Mouse (Mus musculus) intestine, embryonic 14.5 days (tissue): Measurements from ENCODE around the gene Sf3a3. TPM values are rescaled to one million over a fixed set of nuclear protein-coding genes. Genes with fewer than 3 reads are reported as not detected.

Source experiments
- ATAC-seq: fragments of 200-750 bp; cut with Nextera tagmentation; replicated peaks from 2 replicates; pipeline ENCODE4 v1.8.0; 2017; ENCODE audit warnings: low read depth, moderate number of reproducible peaks, moderate TSS enrichment, moderate library complexity; ENCODE audit not compliant: low FRiP score, low TSS enrichment
- DNase-seq: peaks from one replicate; pipeline ENCODE4 v3.0.0-alpha.2; 2018; ENCODE audit warnings: low spot score
- H3K27ac ChIP-seq: fragments of 300-500 bp; sonication (generic); 2 replicates; pipeline ENCODE4 v1.5.1; 2014; ENCODE audit warnings: low read depth, mild to moderate bottlenecking, control low read depth
- H3K27me3 ChIP-seq: fragments of 300-500 bp; sonication (generic); replicated peaks from 2 replicates; pipeline ENCODE4 v1.6.1; 2014; ENCODE audit warnings: low read length, control low read depth; ENCODE audit not compliant: control insufficient read depth, insufficient read depth
- H3K36me3 ChIP-seq: fragments of 300-500 bp; sonication (generic); 2 replicates; pipeline ENCODE4 v1.6.1; 2014; ENCODE audit warnings: low read length, control low read depth; ENCODE audit not compliant: control insufficient read depth, insufficient read depth
- H3K4me1 ChIP-seq: fragments of 300-500 bp; sonication (generic); replicated peaks from 2 replicates; pipeline ENCODE4 v1.6.1; 2014; ENCODE audit warnings: low read length, control low read depth, mixed read lengths; ENCODE audit not compliant: control insufficient read depth, insufficient read depth
- H3K4me2 ChIP-seq: fragments of 300-500 bp; sonication (generic); 2 replicates; pipeline ENCODE4 v1.6.1; 2014; ENCODE audit warnings: low read length
- H3K4me3 ChIP-seq: fragments of 300-500 bp; sonication (generic); 2 replicates; pipeline ENCODE4 v1.5.1; 2014; ENCODE audit warnings: low read depth, low read length, control low read depth, mixed read lengths
- H3K9ac ChIP-seq: fragments of 300-500 bp; sonication (generic); 2 replicates; pipeline ENCODE4 v1.6.1; 2014; ENCODE audit warnings: mild to moderate bottlenecking, low read length
- H3K9me3 ChIP-seq: fragments of 300-500 bp; sonication (generic); 2 replicates; pipeline ENCODE4 v1.6.1; 2016; ENCODE audit warnings: low read length, control low read depth; ENCODE audit not compliant: control insufficient read depth
- WGBS: fragments of 180-500 bp; shearing (Covaris S2); extraction: QIAGEN DNeasy Blood & Tissue Kit; methylation state at CpG from one replicate; pipeline ENCODE4 v1.1.7; 2014; 5-methylcytosine and 5-hydroxymethylcytosine counted together
- polyA plus RNA-seq: library from polyadenylated mRNA; unstranded; fragments of >200 nt; fragmentation: Nextera tagmentation; extraction: Ambion mirVana; gene quantifications from 2 replicates; pipeline ENCODE4 v1.2.1, GENCODE M21; 2014

Gene Sf3a3
- polyA plus RNA-seq, 1 experiment from 2014 or later: 142 TPM

DNA sequence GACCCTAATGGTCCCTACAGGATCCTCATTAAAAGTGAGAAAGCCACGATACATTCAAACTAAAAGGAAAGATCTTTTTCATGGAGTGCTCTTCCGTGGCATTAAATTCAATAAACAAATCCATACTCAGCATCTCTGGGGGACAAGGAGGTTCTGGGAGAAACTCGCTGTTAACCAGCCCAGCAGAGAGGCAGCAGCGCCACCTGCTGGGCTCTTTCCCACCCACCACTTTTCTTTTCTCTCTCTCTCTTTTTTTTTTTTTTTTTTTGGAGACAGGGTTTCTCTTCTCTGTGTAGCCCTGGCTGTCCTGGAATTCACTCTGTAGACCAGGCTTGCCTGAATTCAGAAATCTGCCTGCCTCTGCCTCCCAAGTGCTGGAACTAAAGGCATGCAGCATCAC, 39.5 kb upstream of the Sf3a3 start:
- Histone ChIP-seq H3K4me3 (no peak overlapping the region), H3K36me3 (peaks cover 37% of the 10 kb centered on the region), H3K27ac (no peak overlapping the region), H3K27me3 (peaks cover 29% of the 10 kb centered on the region), H3K9me3 (no peaks in the 10 kb centered on the region), H3K4me1 (peaks cover 13% of the 10 kb centered on the region; the same call in 1 of the 2 replicates), H3K9ac (no peak overlapping the region), H3K4me2 (no peak overlapping the region)
- WGBS: 0% methylated on average over 4 of the region's 4 CpGs
- DNase-seq: peak; percentile 84
- ATAC-seq: no peak

DNA sequence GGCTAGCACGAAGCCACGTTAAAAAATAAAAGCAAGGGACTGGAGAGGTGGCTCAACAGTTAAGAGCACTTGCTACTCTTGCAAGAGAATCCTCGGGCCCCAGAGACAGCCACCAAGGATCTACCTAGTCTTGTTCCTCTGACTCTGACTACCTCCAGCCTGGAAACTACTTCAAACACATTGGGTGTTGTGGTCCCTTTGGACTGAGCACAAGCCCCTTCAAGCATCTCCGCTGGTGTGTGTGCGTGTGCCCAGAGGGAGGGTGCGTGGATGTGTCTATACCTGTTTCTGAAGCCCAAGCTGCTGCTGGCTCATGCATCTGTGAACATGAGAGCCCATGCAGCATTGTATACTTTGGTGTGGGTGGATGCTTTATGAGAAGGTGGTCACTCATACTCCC, 38.6 kb upstream of the Sf3a3 start:
- H3K27ac ChIP-seq: no peak overlapping the region
- H3K27me3 ChIP-seq: peaks cover 29% of the 10 kb centered on the region
- WGBS: 84% methylated on average over 6 of the region's 6 CpGs
- H3K36me3 ChIP-seq: peaks cover 46% of the 10 kb centered on the region
- no peak for DNase-seq
- no peak overlapping the region for H3K4me3 ChIP-seq
- H3K9ac ChIP-seq: no peak overlapping the region
- H3K4me1 ChIP-seq: peaks cover 13% of the 10 kb centered on the region; the same call in 1 of the 2 replicates
- ATAC-seq: no peak
- H3K9me3 ChIP-seq: no peaks in the 10 kb centered on the region
- H3K4me2 ChIP-seq: no peak overlapping the region

GRCm38 (mm10) chr4:124682270-124682669, 32.3 kb upstream of the Sf3a3 start:
- peaks cover 89% of the 10 kb centered on the region for H3K36me3 ChIP-seq

GRCm38 (mm10) chr4:124683474-124683873, 31.1 kb upstream of the Sf3a3 start:
- H3K4me1 ChIP-seq: no peaks in the 10 kb centered on the region
- H3K27ac ChIP-seq: no peak overlapping the region
- H3K4me2 ChIP-seq: no peak overlapping the region
- no peak overlapping the region for H3K9ac ChIP-seq
- H3K27me3 ChIP-seq: no peaks in the 10 kb centered on the region
- DNase-seq: no peak
- no peak for ATAC-seq
- no peak overlapping the region for H3K4me3 ChIP-seq
- H3K36me3 ChIP-seq: peaks cover 88% of the 10 kb centered on the region
- WGBS: 94% methylated on average over 4 of the region's 4 CpGs
- H3K9me3 ChIP-seq: no peaks in the 10 kb centered on the region

More at GRCm38 (mm10) chr4:124682270-124682669, 32.3 kb upstream of the Sf3a3 start:
- Histone ChIP-seq H3K4me1 (no peaks in the 10 kb centered on the region), H3K4me3 (no peak overlapping the region), H3K27ac (no peak overlapping the region), H3K27me3 (no peaks in the 10 kb centered on the region), H3K9me3 (no peaks in the 10 kb centered on the region), H3K4me2 (no peak overlapping the region), H3K9ac (no peak overlapping the region)
- 60% methylated on average over 7 of the region's 7 CpGs for WGBS
- no peak for ATAC-seq
- DNase-seq: no peak

GRCm38 (mm10) chr4:124685004-124685403, 29.6 kb upstream of the Sf3a3 start:
- Histone ChIP-seq H3K9ac (no peak overlapping the region), H3K27me3 (no peaks in the 10 kb centered on the region), H3K4me1 (no peaks in the 10 kb centered on the region), H3K4me2 (no peak overlapping the region), H3K36me3 (peaks cover 79% of the 10 kb centered on the region), H3K9me3 (no peaks in the 10 kb centered on the region), H3K27ac (no peak overlapping the region), H3K4me3 (no peak overlapping the region)
- WGBS: 82% methylated on average over 4 of the region's 4 CpGs
- ATAC-seq (no peak), DNase-seq (no peak)

GRCm38 (mm10) chr4:124685453-124685852, 29.1 kb upstream of the Sf3a3 start:
- Histone ChIP-seq H3K9me3 (no peaks in the 10 kb centered on the region), H3K9ac (no peak overlapping the region), H3K27me3 (no peaks in the 10 kb centered on the region), H3K27ac (no peak overlapping the region), H3K4me1 (no peaks in the 10 kb centered on the region), H3K36me3 (peaks cover 74% of the 10 kb centered on the region), H3K4me2 (no peak overlapping the region), H3K4me3 (no peak overlapping the region)
- 87% methylated on average over 8 of the region's 8 CpGs for WGBS
- ATAC-seq: no peak
- no peak for DNase-seq

DNA sequence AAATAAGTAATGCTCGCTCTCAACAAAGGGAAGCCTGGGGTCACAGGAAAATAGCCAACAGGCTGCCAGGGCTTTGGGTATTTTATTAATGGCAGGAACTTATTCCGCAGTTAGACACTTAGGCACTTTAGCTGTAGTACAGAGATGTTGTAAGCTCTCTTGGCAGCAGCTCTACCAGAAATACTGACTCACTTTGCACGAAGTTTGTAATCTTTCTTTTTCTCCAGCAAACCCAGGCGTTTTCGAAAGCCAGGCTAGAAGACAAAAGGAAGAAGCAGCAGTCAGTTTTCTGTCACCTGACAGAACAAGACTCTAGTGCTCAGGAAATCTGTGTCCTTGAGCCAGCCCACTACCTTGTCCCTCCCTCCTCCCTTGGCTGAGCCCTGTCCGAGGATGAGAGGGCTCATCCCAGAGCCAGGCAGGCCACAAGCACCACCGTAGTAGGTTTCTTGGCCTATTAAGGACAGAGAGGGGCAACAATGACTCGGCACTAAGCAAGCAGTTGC, 28.6 kb upstream of the Sf3a3 start:
- H3K36me3 ChIP-seq: peaks cover 69% of the 10 kb centered on the region
- no peak overlapping the region for H3K4me2 ChIP-seq

DNA sequence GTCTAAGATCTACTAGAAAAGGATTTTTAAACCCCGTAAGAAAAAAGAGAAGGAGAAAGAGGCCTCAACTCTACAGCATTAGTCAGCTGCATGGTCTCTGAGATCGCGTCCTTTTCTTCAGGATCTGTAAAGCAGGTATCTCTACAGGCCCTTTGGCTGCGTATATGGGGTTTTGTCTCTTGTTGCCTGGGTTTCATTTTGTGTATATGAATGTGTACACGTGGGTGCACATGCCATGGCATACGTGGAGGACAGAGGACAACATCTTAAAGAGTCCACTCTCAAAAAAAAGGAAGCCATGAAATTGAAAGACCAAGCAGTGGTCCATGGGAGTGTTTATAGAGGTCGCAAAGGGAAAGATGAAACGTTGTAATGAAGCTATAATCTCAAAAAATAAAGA, 23.1 kb upstream of the Sf3a3 start:
- DNase-seq (no peak), ATAC-seq (no peak)
- Histone ChIP-seq H3K27ac (no peak overlapping the region), H3K9ac (no peak overlapping the region), H3K4me3 (no peak overlapping the region), H3K27me3 (peaks cover 8% of the 10 kb centered on the region; the same call in 1 of the 2 replicates), H3K9me3 (no peaks in the 10 kb centered on the region), H3K4me2 (no peak overlapping the region), H3K4me1 (peaks cover 7% of the 10 kb centered on the region), H3K36me3 (peaks cover 21% of the 10 kb centered on the region)
- WGBS: 87% methylated on average over 8 of the region's 8 CpGs

More for the DNA sequence above, 28.6 kb upstream of the Sf3a3 start:
- no peaks in the 10 kb centered on the region for H3K27me3 ChIP-seq
- ATAC-seq: no peak
- WGBS: 85% methylated on average over 8 of the region's 8 CpGs
- H3K27ac ChIP-seq: no peak overlapping the region
- no peak overlapping the region for H3K4me3 ChIP-seq
- no peak overlapping the region for H3K9ac ChIP-seq
- DNase-seq: no peak
- H3K9me3 ChIP-seq: no peaks in the 10 kb centered on the region
- no peaks in the 10 kb centered on the region for H3K4me1 ChIP-seq

DNA sequence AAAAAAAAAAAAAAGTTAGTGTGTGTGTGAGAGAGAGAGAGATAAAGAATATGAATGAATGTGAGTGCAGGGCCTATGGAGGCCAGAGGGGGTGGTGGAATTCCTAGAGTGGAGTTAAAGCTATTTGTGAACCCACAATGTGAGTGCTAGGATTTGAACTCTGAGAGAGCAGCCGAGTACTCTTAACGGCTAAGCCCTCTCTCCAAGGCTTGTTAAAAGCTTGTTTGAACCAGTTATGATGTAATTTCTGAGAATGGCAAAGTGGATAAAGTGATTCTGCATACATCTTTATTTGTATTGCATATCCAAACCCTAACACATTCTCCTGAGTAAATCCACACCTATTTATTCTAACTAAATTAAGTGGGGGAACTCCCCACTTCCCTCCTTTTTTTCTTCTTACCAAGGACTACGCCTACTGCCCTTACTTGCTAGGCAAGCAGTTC, 22.1 kb upstream of the Sf3a3 start:
- no peak overlapping the region for H3K27ac ChIP-seq
- DNase-seq (no peak), ATAC-seq (no peak)
- peaks cover 14% of the 10 kb centered on the region for H3K36me3 ChIP-seq
- peaks cover 8% of the 10 kb centered on the region; the same call in 1 of the 2 replicates for H3K27me3 ChIP-seq
- H3K4me3 ChIP-seq: peak overlapping the region; percentile 83
- H3K9me3 ChIP-seq: no peaks in the 10 kb centered on the region
- peak overlapping the region; percentile 64 for H3K4me2 ChIP-seq
- H3K9ac ChIP-seq: peak overlapping the region; percentile 77
- peaks cover 7% of the 10 kb centered on the region for H3K4me1 ChIP-seq
- WGBS: 60% methylated on average over 3 of the region's 3 CpGs
